Mouse (Mus musculus): ENCODE measurements at regions not wholly inside any gene's neighbourhood (a gene's known extent, or its start where the extent isn't known, plus 50 kb on each side); places are given as distances from the start of the nearest gene placed in this dataset.
A peak's percentile ranks its signal among the peaks of the same experiment; 100 is the strongest.

DNA sequence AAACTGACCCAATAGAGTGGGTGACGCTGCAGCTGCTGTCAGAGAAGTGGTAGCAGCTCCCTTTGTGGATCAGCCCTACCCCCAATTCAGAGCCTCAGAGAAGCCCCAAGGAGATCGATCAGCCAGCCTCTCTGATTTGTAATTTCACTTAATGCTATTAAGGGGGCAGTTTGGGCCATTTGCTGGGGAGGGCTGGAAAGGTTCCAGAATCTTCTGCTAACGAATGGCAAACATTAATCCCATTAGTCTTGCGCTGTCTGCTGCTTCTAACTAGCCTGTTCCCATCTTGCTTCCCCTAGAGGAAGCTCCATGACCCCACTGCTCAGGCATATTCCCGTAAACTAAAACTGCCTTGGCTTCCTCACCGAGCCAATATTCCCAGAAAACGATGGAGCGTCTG is 59.9 kb upstream of the Lrrn2 start:
- H3K4me3 ChIP-seq (ENCODE audit: insufficient read depth, low read depth, low read length) = no peak overlapping the region
- no peak overlapping the region for H3K27ac ChIP-seq (ENCODE audit: insufficient read depth, low read depth, low read length)
- H3K4me1 ChIP-seq (ENCODE audit: control insufficient read depth, insufficient read depth, low read length) = no peaks in the 10 kb centered on the region
- H3K36me3 ChIP-seq (ENCODE audit: control insufficient read depth, insufficient read depth, low read length) = no peaks in the 10 kb centered on the region
- no peak for DNase-seq
- TF ChIP-seq POLR2A (IDR thresholded peaks at IDR 0.05; ENCODE audit: low read depth, low read length) (no peak), CTCF (conservative IDR thresholded peaks at IDR 0.05; ENCODE audit: insufficient read depth, insufficient read length, low read depth, low read length) (no peak)
- no peaks in the 10 kb centered on the region for H3K27me3 ChIP-seq (replicated peaks; ENCODE audit: control insufficient read depth, insufficient read depth, low read length)
- WGBS = 37% methylated on average over 8 of the region's 8 CpGs

DNA sequence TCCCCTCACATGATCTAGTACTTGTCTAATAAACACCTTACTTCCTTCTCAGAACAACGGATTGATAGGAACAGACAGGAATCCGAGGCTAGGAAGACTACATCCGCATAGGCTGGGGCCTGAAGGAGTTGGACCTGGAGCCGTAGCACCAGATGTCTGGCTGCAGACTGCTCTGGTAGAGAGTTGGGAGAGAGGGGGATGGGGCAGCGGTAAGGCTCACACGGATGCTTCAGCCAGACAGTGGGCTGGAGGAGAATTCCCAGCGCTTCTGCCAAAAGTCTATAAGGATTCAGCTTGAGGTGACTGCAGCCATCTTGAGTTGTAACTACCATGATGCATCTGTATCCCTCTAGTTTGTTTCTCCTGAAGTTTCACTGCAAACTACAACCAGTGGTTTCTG is 61.8 kb upstream of the Lrrn2 start:
- Histone ChIP-seq H3K4me1 (ENCODE audit: control insufficient read depth, insufficient read depth, low read length) (no peaks in the 10 kb centered on the region), H3K27ac (ENCODE audit: insufficient read depth, low read depth, low read length) (no peak overlapping the region), H3K36me3 (ENCODE audit: control insufficient read depth, insufficient read depth, low read length) (no peaks in the 10 kb centered on the region), H3K27me3 (replicated peaks; ENCODE audit: control insufficient read depth, insufficient read depth, low read length) (no peaks in the 10 kb centered on the region), H3K4me3 (ENCODE audit: insufficient read depth, low read depth, low read length) (no peak overlapping the region)
- 52% methylated on average over 7 of the region's 7 CpGs for whole genome bisulfite sequencing
- no peak for DNase-seq
- TF ChIP-seq POLR2A (IDR thresholded peaks at IDR 0.05; ENCODE audit: low read depth, low read length) = no peak
- TF ChIP-seq CTCF (conservative IDR thresholded peaks at IDR 0.05; ENCODE audit: insufficient read depth, insufficient read length, low read depth, low read length) = no peak

DNA sequence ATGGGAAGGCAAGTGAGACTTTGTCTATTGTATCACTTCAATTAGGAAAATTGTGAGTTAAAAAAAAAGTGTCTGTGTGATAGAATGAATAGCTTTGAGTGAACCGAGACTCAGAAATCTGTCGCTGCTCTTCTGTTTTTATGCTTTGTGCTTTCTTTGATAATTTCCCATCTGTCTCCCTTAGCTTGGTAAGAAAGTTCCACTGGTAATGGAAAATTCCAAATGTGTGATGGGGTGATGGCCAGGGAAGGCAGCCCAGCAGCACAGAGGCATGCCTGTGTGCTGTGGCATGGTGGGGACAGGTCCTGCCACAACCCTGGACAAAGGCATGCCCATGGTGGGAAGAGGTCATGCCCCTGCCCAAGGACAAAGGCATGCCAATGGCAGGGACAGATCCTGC is 62.7 kb upstream of the Lrrn2 start:
- H3K27me3 ChIP-seq (replicated peaks; ENCODE audit: control insufficient read depth, insufficient read depth, low read length) = no peaks in the 10 kb centered on the region
- no peak for TF ChIP-seq CTCF (conservative IDR thresholded peaks at IDR 0.05; ENCODE audit: insufficient read depth, insufficient read length, low read depth, low read length)
- TF ChIP-seq POLR2A (IDR thresholded peaks at IDR 0.05; ENCODE audit: low read depth, low read length) = no peak
- H3K4me1 ChIP-seq (ENCODE audit: control insufficient read depth, insufficient read depth, low read length) = no peaks in the 10 kb centered on the region
- WGBS = 90% methylated on average over 2 of the region's 2 CpGs
- DNase-seq = no peak
- no peak overlapping the region for H3K4me3 ChIP-seq (ENCODE audit: insufficient read depth, low read depth, low read length)
- H3K36me3 ChIP-seq (ENCODE audit: control insufficient read depth, insufficient read depth, low read length) = no peaks in the 10 kb centered on the region
- H3K27ac ChIP-seq (ENCODE audit: insufficient read depth, low read depth, low read length) = no peak overlapping the region

DNA sequence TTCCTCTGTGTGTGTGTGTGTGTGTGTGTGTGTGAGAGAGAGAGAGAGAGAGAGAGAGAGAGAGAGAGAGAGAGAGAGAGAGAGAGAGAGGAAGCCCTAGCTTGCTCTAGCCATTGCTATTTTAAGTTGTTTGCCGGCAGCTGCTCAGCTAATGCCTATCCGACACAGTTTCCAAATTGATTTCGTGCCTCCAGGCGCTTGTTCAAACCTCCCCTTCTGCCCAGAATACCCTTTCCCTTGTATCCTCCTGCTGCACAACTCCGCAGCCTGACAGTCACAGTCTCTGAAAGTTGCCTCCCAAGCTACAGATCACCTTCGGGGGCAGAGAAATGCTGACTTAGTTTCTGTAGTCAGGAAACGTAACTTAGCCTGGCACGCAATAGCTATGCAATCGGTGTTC is 63.9 kb upstream of the Nfasc start:
- Histone ChIP-seq H3K36me3 (ENCODE audit: control insufficient read depth, insufficient read depth, low read length) (no peaks in the 10 kb centered on the region), H3K27ac (ENCODE audit: insufficient read depth, low read depth, low read length) (no peak overlapping the region), H3K27me3 (replicated peaks; ENCODE audit: control insufficient read depth, insufficient read depth, low read length) (no peaks in the 10 kb centered on the region), H3K4me3 (ENCODE audit: insufficient read depth, low read depth, low read length) (no peak overlapping the region), H3K4me1 (ENCODE audit: control insufficient read depth, insufficient read depth, low read length) (no peaks in the 10 kb centered on the region)
- 74% methylated on average over 9 of the region's 9 CpGs for WGBS
- TF ChIP-seq CTCF (conservative IDR thresholded peaks at IDR 0.05; ENCODE audit: insufficient read depth, insufficient read length, low read depth, low read length) = no peak
- DNase-seq = no peak

DNA sequence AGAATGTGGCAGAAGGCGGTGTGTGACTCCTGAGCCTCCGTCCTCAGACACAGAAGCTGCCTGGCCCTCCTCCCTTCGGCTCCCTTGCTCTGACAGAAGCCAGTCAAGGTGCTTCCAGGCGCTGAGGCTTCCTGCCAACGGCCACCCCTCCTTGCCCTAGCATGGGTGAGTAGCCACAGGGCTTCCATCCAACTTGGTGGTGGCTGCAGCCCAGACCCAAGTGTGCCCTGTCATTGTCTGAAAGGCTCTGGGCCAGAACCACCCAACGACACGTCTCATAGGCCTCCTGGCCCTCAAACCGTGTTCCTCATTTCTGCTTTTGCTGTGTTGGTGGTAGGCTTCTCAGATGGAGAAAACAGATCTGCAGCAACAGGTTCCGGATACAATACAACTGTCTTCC is 62.2 kb upstream of the Nfasc start:
- DNase-seq = peak; percentile 51

DNA sequence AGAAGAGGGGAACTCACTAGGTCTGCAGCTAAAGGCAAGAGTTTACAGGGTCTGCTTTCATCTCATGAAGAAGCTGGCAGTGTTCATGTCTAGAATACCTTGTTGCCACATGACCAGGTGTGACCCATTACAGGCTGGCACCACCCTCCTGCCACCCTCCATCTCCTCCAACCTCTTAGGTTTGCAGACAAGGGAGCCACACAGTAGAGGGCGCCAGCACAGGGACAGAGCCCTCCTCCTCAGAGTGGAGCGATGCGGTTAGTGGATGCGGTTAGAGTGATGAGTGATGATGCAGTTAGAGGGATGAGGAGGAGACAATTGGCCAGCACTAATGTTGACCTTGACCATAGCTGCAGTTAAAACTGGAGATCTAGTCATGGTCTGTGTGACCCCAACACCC is 60.8 kb upstream of the Nfasc start:
- TF ChIP-seq CTCF (conservative IDR thresholded peaks at IDR 0.05; ENCODE audit: insufficient read depth, insufficient read length, low read depth, low read length) (no peak), POLR2A (IDR thresholded peaks at IDR 0.05; ENCODE audit: low read depth, low read length) (no peak)
- H3K4me3 ChIP-seq (ENCODE audit: insufficient read depth, low read depth, low read length) = no peak overlapping the region
- H3K27me3 ChIP-seq (replicated peaks; ENCODE audit: control insufficient read depth, insufficient read depth, low read length) = no peaks in the 10 kb centered on the region
- no peak overlapping the region for H3K27ac ChIP-seq (ENCODE audit: insufficient read depth, low read depth, low read length)
- H3K36me3 ChIP-seq (ENCODE audit: control insufficient read depth, insufficient read depth, low read length) = no peaks in the 10 kb centered on the region
- no peaks in the 10 kb centered on the region for H3K4me1 ChIP-seq (ENCODE audit: control insufficient read depth, insufficient read depth, low read length)
- WGBS = 38% methylated on average over 4 of the region's 4 CpGs
- DNase-seq = no peak

More for the DNA sequence above, 62.2 kb upstream of the Nfasc start:
- 59% methylated on average over 9 of the region's 9 CpGs for WGBS
- Histone ChIP-seq H3K4me1 (ENCODE audit: control insufficient read depth, insufficient read depth, low read length) (no peaks in the 10 kb centered on the region), H3K36me3 (ENCODE audit: control insufficient read depth, insufficient read depth, low read length) (no peaks in the 10 kb centered on the region), H3K27ac (ENCODE audit: insufficient read depth, low read depth, low read length) (no peak overlapping the region), H3K4me3 (ENCODE audit: insufficient read depth, low read depth, low read length) (no peak overlapping the region), H3K27me3 (replicated peaks; ENCODE audit: control insufficient read depth, insufficient read depth, low read length) (no peaks in the 10 kb centered on the region)
- no peak for TF ChIP-seq POLR2A (IDR thresholded peaks at IDR 0.05; ENCODE audit: low read depth, low read length)
- no peak for TF ChIP-seq CTCF (conservative IDR thresholded peaks at IDR 0.05; ENCODE audit: insufficient read depth, insufficient read length, low read depth, low read length)

DNA sequence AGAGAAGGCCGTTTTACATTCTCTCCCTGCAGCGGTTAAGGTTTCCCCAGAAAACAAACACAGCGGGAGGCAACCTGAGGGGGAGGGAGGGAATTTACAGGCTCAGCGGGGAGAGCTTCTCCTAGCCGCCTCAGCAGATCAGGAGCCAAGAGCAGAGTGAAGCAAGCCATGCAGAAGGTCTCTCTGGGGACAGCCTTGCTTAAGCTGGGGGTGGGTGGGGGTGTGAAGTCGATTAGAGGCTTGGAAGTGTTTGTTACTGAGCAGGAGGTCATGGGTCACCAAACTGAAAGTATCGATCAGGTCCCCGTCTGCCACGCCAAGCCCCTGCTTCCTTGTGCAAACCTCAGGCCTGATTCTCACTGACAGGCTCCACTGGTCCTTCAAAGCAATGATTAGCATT is 58.7 kb upstream of the Nfasc start:
- TF ChIP-seq POLR2A (IDR thresholded peaks at IDR 0.05; ENCODE audit: low read depth, low read length) (no peak), CTCF (conservative IDR thresholded peaks at IDR 0.05; ENCODE audit: insufficient read depth, insufficient read length, low read depth, low read length) (no peak)
- 3% methylated on average over 9 of the region's 9 CpGs for WGBS
- no peak for DNase-seq
- Histone ChIP-seq H3K27ac (ENCODE audit: insufficient read depth, low read depth, low read length) (no peak overlapping the region), H3K27me3 (replicated peaks; ENCODE audit: control insufficient read depth, insufficient read depth, low read length) (no peaks in the 10 kb centered on the region), H3K36me3 (ENCODE audit: control insufficient read depth, insufficient read depth, low read length) (no peaks in the 10 kb centered on the region), H3K4me1 (ENCODE audit: control insufficient read depth, insufficient read depth, low read length) (no peaks in the 10 kb centered on the region), H3K4me3 (ENCODE audit: insufficient read depth, low read depth, low read length) (no peak overlapping the region)

DNA sequence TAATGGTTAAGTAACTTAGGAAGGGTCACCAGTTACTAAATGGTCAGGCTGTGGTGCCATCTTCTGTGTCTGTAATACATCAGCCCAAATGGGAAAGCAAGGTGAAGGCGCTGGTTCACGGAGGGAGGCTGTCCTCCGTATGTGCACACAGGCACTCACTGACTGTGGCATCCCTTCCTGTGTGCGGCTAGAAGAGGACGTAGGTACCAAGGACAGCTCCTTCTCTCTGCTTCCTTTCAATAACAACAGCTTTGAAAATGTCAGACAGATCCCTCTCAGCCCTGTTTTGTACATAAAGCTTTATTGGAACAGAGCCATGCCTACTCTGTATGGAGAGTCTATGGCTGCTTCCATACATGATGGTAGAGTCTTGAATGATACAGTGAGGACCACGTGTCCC is 57.7 kb upstream of the Nfasc start:
- 4% methylated on average over 6 of the region's 6 CpGs for WGBS
- peak; percentile 8 for DNase-seq
- Histone ChIP-seq H3K36me3 (ENCODE audit: control insufficient read depth, insufficient read depth, low read length) (no peaks in the 10 kb centered on the region), H3K27me3 (replicated peaks; ENCODE audit: control insufficient read depth, insufficient read depth, low read length) (no peaks in the 10 kb centered on the region), H3K27ac (ENCODE audit: insufficient read depth, low read depth, low read length) (no peak overlapping the region), H3K4me3 (ENCODE audit: insufficient read depth, low read depth, low read length) (no peak overlapping the region), H3K4me1 (ENCODE audit: control insufficient read depth, insufficient read depth, low read length) (no peaks in the 10 kb centered on the region)
- TF ChIP-seq POLR2A (IDR thresholded peaks at IDR 0.05; ENCODE audit: low read depth, low read length) (no peak), CTCF (conservative IDR thresholded peaks at IDR 0.05; ENCODE audit: insufficient read depth, insufficient read length, low read depth, low read length) (no peak)

Data from kidney, adult 2 months (tissue).